Mouse (Mus musculus) stomach, embryonic 15.5 days (tissue): ENCODE results near the gene Gm10073. TPM values are rescaled to one million over a fixed set of nuclear protein-coding genes. Genes with fewer than 3 reads are reported as not detected.
A peak's percentile ranks its signal among the peaks of the same experiment; 100 is the strongest.
"Not testable (repeated sequence)": the region's sequence is repeated elsewhere in the genome, so short reads cannot be mapped to it uniquely, and the experiment has no call there.

Experiments used
- ATAC-seq: fragments of 200-750 bp; cut with Nextera tagmentation; 2 replicates; pipeline ENCODE4 v1.8.0; 2017; ENCODE audit warnings: low read depth, moderate number of reproducible peaks, moderate TSS enrichment; ENCODE audit not compliant: insufficient read depth, low FRiP score
- H3K27ac ChIP-seq: fragments of 300-500 bp; sonication (generic); 2 replicates; pipeline ENCODE4 v1.5.1; 2015; ENCODE audit warnings: mild to moderate bottlenecking, inconsistent platforms
- H3K27me3 ChIP-seq: fragments of 300-500 bp; sonication (generic); replicated peaks from 2 replicates; pipeline ENCODE4 v1.6.1; 2015; ENCODE audit warnings: inconsistent platforms
- H3K36me3 ChIP-seq: fragments of 300-500 bp; sonication (generic); 2 replicates; pipeline ENCODE4 v1.6.1; 2015; ENCODE audit warnings: inconsistent platforms
- H3K4me1 ChIP-seq: fragments of 300-500 bp; sonication (generic); 2 replicates; pipeline ENCODE4 v1.6.1; 2015; ENCODE audit warnings: inconsistent platforms
- H3K4me2 ChIP-seq: fragments of 300-500 bp; sonication (generic); 2 replicates; pipeline ENCODE4 v1.6.1; 2015; ENCODE audit warnings: mild to moderate bottlenecking, inconsistent platforms
- H3K4me3 ChIP-seq: fragments of 300-500 bp; sonication (generic); replicated peaks from 2 replicates; pipeline ENCODE4 v1.5.1; 2015; ENCODE audit warnings: inconsistent platforms
- H3K9ac ChIP-seq: fragments of 300-500 bp; sonication (generic); 2 replicates; pipeline ENCODE4 v1.6.1; 2015; ENCODE audit warnings: inconsistent platforms
- H3K9me3 ChIP-seq: fragments of 300-500 bp; sonication (generic); 2 replicates; pipeline ENCODE4 v1.6.1; 2016; ENCODE audit warnings: inconsistent platforms
- WGBS: fragments of 180-500 bp; shearing (Covaris S2); methylation state at CpG from one replicate; pipeline ENCODE4 v1.1.7; 2015; 5-methylcytosine and 5-hydroxymethylcytosine counted together
- polyA plus RNA-seq: library from polyadenylated mRNA; unstranded; fragments of >200 nt; fragmentation: Nextera tagmentation; extraction: Ambion mirVana; gene quantifications from 2 replicates; pipeline ENCODE4 v1.2.1, GENCODE M21; 2015

The Gm10073 gene
- polyA plus RNA-seq = 11.0 and 48.1 TPM in 2 replicates

DNA sequence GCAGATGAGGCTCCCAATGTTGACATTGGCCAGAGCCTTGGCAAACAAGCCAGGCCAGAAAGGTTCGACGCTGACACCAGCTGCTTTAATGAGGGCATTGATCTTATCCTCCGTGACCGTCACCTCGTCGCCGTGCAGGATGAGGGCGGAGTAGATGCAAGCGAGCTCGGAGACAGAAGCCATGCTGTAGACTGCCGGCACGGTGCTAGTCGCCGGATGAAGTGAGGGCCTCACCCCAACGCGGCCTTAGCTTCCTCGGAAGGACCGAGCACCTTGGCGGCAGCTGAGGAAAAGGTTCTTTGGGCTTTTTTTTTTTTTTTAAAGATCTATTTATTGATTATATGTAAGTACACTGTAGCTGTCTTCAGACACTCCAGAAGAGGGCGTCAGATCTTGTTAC, at the start of gene Gm10073:
TSS of gene Gm10073 (minus strand) at position 294 of the 400 bp plus-strand sequence.
- H3K27me3 ChIP-seq, H3K9me3 ChIP-seq, H3K9ac ChIP-seq, H3K36me3 ChIP-seq, ATAC-seq, H3K4me1 ChIP-seq, H3K4me3 ChIP-seq: not testable (repeated sequence)
- peak within 1 kb of the TSS; percentile 32 for H3K4me2 ChIP-seq
- WGBS = 26% methylated on average over 20 of the region's 20 CpGs
- H3K27ac ChIP-seq = peak within 1 kb of the TSS; percentile 85

DNA sequence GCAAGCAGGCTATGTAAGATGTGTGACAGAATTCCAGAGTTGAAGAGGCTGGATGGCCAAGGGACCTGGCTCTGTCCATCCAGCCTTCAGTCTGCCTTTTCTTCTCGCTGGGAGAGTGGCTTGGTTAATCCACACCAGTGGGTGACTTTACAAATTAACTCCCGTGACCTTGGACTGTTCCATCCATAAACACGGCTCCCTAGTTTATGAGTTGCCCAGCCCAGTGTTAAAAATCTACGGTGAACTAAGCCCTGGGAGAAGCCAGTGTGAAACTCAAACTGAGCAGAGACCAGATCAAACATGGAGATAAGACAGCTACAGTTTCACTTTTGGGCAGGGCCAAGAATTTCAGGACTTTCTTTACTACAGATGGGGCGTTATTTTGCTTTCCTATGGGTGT, 49.8 kb upstream of the Gm10073 start:
- 39% methylated on average over 5 of the region's 5 CpGs for WGBS
- Histone ChIP-seq H3K36me3 (no peaks in the 10 kb centered on the region), H3K4me1 (peaks cover 26% of the 10 kb centered on the region), H3K9me3 (no peaks in the 10 kb centered on the region), H3K27me3 (no peaks in the 10 kb centered on the region), H3K4me2 (no peak overlapping the region), H3K27ac (peak overlapping the region; percentile 80), H3K4me3 (no peak overlapping the region), H3K9ac (no peak overlapping the region)
- no peak for ATAC-seq

DNA sequence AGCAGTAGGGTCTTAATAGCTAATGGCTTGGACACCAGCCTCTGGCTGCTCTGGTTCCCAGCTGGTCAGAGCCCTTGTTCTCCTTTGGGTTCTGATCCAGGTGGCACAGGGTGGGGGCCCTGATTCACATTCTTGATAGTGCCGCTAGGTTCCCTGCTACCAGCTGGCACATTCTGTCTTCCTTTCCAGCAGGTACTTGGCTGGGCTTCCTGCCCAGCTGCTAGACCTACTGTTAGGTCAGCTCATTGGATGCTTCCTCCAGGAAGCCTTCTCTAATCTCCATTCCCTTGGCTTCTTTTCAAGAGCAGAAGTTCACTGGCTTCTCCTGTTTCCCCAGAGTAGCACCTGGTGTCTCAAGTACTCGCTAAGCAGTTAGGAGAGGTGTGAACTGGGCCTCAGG, 47.2 kb upstream of the Gm10073 start:
- WGBS = 58% methylated on average over 2 of the region's 2 CpGs
- H3K27me3 ChIP-seq = no peaks in the 10 kb centered on the region

DNA sequence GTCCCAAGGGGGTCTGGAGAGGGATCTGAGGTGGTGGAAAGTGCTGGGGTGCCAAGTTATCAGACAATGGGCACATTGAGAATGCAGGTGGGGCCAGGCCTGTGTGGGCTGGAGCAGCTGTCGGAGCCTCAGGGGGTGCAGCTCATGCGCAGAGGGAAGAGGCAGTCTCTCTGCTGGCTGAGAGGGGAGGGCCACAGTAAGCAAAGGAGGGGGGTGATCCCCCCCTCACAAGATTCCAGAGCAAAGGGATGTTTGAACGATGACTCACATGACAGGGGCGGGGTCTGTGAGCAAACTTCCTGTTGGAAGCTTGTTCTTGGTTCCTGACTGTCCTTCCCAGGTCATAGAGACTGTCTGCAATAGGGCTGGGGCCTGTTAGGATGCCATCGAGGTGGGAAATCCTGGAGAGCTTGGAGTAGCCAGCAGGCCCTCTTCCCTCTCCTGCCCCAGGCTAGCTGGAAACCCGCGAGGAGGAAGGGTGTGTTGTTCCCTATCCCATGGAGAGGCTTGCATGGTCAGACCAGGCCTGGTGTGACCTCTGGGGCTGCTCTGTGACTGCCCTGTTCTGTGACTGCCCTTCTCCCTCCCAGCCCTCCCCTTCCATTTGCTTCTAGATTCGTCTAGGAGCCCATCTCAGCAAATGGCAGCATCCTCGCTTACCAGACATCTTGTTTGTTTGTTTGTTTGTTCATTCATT, 46.4 kb upstream of the Gm10073 start:
- peak overlapping the region; percentile 77 for H3K27ac ChIP-seq
- H3K9ac ChIP-seq = no peak overlapping the region
- no peaks in the 10 kb centered on the region for H3K27me3 ChIP-seq
- no peak overlapping the region for H3K4me3 ChIP-seq
- H3K4me2 ChIP-seq = peak overlapping the region; percentile 29; the same call in 1 of the 2 replicates
- peaks cover 33% of the 10 kb centered on the region for H3K4me1 ChIP-seq
- WGBS = 42% methylated on average over 9 of the region's 9 CpGs
- no peaks in the 10 kb centered on the region for H3K36me3 ChIP-seq
- ATAC-seq = peak; percentile 75
- H3K9me3 ChIP-seq = no peaks in the 10 kb centered on the region

More for the DNA sequence above, 47.2 kb upstream of the Gm10073 start:
- no peak overlapping the region for H3K4me2 ChIP-seq
- no peak for ATAC-seq
- no peak overlapping the region for H3K9ac ChIP-seq
- H3K36me3 ChIP-seq = no peaks in the 10 kb centered on the region
- peak overlapping the region; percentile 57; the same call in 1 of the 2 replicates for H3K27ac ChIP-seq
- no peaks in the 10 kb centered on the region for H3K9me3 ChIP-seq
- peaks cover 29% of the 10 kb centered on the region for H3K4me1 ChIP-seq
- no peak overlapping the region for H3K4me3 ChIP-seq

DNA sequence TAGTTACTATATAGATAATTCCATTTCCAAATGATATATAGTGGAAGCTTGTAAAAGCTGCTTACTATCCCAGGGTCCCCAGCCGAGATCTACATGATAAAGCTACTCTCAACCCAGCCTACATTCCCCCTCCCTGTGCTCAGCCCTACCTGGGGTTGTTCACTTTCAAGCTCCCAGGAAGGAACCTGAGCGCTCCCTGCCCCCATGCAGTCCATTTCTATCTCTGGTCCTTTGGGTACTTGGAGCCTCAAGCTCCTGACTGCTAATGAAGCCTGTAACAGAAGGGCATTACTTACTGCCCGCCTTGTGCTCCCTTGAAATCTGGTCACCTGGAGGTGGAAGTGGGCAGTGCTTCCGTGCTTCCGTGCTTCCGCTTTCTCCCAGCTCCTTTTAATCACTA, 45.1 kb upstream of the Gm10073 start:
- no peaks in the 10 kb centered on the region for H3K27me3 ChIP-seq
- ATAC-seq = no peak
- WGBS = 68% methylated on average over 6 of the region's 6 CpGs
- peak overlapping the region; percentile 77; the same call in 1 of the 2 replicates for H3K27ac ChIP-seq
- H3K4me1 ChIP-seq = peaks cover 25% of the 10 kb centered on the region; the same call in 1 of the 2 replicates
- no peaks in the 10 kb centered on the region for H3K36me3 ChIP-seq
- H3K4me3 ChIP-seq = no peak overlapping the region
- H3K4me2 ChIP-seq = no peak overlapping the region
- no peaks in the 10 kb centered on the region for H3K9me3 ChIP-seq
- H3K9ac ChIP-seq = no peak overlapping the region

DNA sequence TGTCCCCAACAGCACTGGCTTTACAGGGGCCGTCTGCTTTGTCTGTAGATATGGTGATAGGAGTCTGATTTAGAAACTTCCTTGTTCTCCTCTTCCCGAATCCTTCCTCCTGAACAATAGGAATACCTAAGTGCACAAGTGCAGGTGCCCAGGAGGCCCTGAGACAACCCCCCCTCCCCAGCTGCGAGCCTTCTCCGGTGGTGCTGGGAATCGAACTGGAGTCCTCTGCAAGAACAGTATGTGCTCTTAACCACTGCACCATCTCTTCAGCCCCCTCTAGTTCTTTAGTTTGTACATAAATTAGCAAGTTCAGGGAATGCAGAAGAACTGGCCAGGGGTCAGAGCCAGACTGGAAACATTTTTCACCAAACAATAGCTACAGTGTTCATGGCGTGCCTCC, 44.6 kb upstream of the Gm10073 start:
- Histone ChIP-seq H3K9ac (no peak overlapping the region), H3K4me3 (no peak overlapping the region), H3K4me2 (no peak overlapping the region), H3K27ac (peak overlapping the region; percentile 81), H3K9me3 (no peaks in the 10 kb centered on the region), H3K27me3 (no peaks in the 10 kb centered on the region), H3K4me1 (peaks cover 25% of the 10 kb centered on the region; the same call in 1 of the 2 replicates), H3K36me3 (no peaks in the 10 kb centered on the region)
- no peak for ATAC-seq
- 75% methylated on average over 6 of the region's 6 CpGs for WGBS

DNA sequence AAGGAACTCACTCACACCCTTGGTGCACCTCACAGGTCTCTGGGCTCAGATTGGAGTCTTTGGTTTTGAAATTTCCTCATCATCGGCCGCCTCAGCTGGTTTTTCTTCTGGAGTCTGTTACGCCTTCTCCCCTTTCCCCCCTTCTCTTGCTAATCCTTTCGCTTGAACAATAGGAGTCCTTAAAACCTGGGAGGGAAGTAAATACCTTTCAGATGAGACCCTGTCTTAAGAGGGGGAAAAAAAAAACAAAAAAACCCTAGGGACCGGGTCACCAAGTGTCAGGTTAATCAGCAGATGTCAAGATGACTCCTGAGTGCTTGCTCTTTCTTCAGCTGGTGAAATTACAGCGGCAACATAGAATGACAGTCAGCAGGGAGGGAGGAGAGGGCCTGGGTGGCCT, 43.9 kb upstream of the Gm10073 start:
- WGBS = 43% methylated on average over 6 of the region's 6 CpGs
- Histone ChIP-seq H3K4me3 (no peak overlapping the region), H3K27ac (peak overlapping the region; percentile 81), H3K9ac (no peak overlapping the region), H3K9me3 (no peaks in the 10 kb centered on the region), H3K27me3 (no peaks in the 10 kb centered on the region), H3K4me2 (no peak overlapping the region), H3K4me1 (peaks cover 27% of the 10 kb centered on the region), H3K36me3 (no peaks in the 10 kb centered on the region)
- no peak for ATAC-seq

DNA sequence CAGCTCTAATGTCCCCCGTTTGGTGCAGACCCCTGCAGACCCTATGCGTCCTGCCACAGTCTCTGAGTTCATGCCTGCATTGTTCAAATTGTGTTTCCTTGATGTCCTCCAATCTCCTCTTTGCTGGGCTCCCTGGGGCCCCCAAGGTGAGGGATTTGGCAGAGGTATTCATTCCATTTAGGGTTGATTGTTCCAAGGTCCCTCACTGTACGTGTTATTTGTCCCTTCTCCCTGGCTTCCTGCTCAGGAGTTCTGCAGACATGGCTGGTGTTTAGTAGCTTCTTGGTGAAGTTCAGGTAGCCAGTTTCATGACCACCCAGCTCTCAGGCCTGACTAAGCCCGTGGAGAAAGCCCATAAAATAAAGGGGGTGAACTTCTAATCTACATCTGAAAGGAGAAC, 43.4 kb upstream of the Gm10073 start:
- H3K4me1 ChIP-seq = peaks cover 25% of the 10 kb centered on the region
- no peak for ATAC-seq
- no peak overlapping the region for H3K4me2 ChIP-seq

DNA sequence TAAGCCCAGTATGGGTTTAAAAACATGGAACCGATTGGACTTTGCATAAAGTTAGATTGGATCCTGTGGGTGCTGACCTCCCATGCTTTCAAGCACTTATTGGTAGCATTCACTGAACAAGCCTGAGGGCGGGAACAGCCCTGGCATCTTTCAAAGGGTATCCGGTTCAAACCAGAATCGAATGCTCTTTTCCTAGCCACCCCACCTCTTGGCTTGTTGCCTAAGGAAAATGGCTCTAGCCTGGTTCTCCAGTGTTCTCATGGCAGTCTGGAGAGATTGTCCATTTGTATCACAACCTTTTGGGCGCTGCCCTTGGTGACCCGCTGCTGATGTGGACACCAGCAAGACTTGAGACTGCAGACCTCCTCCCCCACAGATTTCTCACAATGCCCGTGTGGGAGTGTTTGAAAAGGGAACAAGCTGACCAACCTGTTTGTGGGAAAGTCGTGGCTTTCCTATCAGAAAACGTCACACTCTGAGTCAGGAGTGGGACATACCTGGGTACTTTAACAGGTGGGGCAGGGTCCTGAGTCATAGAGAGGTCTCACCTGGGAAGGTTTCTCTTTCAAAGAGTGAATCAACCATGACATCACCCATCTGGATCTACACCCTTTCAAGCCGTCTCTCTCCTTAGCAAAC, 42.5 kb upstream of the Gm10073 start:
- 0 out of 2 replicates have a peak overlapping the region, but pooled peaks have one; percentile 2 for H3K4me2 ChIP-seq
- no peaks in the 10 kb centered on the region for H3K27me3 ChIP-seq
- peak overlapping the region; percentile 81 for H3K27ac ChIP-seq
- ATAC-seq = peak; percentile 34; the same call in 1 of the 2 replicates
- no peak overlapping the region for H3K4me3 ChIP-seq
- no peaks in the 10 kb centered on the region for H3K36me3 ChIP-seq
- WGBS = 55% methylated on average over 10 of the region's 10 CpGs
- no peak overlapping the region for H3K9ac ChIP-seq
- H3K4me1 ChIP-seq = peaks cover 25% of the 10 kb centered on the region
- H3K9me3 ChIP-seq = no peaks in the 10 kb centered on the region

More for the DNA sequence above, 43.4 kb upstream of the Gm10073 start:
- no peaks in the 10 kb centered on the region for H3K27me3 ChIP-seq
- H3K27ac ChIP-seq = peak overlapping the region; percentile 81
- no peak overlapping the region for H3K9ac ChIP-seq
- 53% methylated on average over 4 of the region's 4 CpGs for WGBS
- no peak overlapping the region for H3K4me3 ChIP-seq
- no peaks in the 10 kb centered on the region for H3K36me3 ChIP-seq
- H3K9me3 ChIP-seq = no peaks in the 10 kb centered on the region

DNA sequence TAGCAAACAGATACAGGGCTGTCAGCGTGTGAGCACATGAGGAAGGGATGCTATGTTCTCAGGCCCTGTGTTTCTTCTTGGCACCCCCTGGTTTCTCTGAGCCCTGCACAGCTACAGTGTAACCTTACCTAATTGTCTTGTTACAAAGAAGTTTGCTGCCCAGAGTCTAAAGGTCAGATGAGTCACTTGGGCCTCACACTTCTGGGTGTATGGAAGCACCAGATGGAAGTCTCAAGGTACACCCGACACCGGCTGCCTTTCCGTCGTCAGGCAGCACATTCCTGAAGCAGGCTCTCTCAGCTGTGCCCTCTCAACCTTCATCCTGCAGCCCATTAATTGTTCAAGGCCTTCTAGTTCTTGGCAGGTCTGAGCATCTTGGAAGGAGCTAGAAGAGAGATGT, 41.4 kb upstream of the Gm10073 start:
- H3K27me3 ChIP-seq = no peaks in the 10 kb centered on the region
- no peak overlapping the region for H3K9ac ChIP-seq
- 32% methylated on average over 5 of the region's 5 CpGs for WGBS
- ATAC-seq = no peak
- no peaks in the 10 kb centered on the region for H3K36me3 ChIP-seq
- H3K9me3 ChIP-seq = no peaks in the 10 kb centered on the region
- H3K27ac ChIP-seq = peak overlapping the region; percentile 81
- H3K4me3 ChIP-seq = no peak overlapping the region
- H3K4me2 ChIP-seq = no peak overlapping the region
- peaks cover 16% of the 10 kb centered on the region; the same call in 1 of the 2 replicates for H3K4me1 ChIP-seq

DNA sequence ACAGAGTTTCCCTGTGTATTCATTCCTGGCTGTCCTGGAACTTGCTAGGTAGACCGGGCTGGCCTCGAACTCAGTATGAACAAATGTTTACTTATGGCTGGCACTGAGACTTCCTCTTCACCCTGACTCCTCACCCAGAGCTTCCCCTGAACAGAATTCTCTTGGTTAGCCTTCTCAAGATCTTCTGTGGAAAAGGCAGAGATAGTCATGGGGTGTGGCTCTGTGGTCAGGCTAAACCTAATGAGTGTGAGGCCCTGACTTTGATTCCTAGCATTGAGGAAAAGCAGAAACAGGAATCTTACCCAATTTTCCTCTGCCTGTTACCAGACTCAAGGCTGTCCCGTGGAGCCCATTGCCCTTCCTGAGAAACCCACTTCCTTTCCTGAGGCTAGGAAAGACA, 38.8 kb upstream of the Gm10073 start:
- 40% methylated on average over 3 of the region's 3 CpGs for WGBS
- Histone ChIP-seq H3K27ac (peak overlapping the region; percentile 85), H3K27me3 (no peaks in the 10 kb centered on the region), H3K4me1 (peaks cover 11% of the 10 kb centered on the region; the same call in 1 of the 2 replicates), H3K9ac (no peak overlapping the region), H3K4me2 (no peak overlapping the region), H3K4me3 (no peak overlapping the region), H3K9me3 (no peaks in the 10 kb centered on the region), H3K36me3 (no peaks in the 10 kb centered on the region)
- ATAC-seq = no peak

DNA sequence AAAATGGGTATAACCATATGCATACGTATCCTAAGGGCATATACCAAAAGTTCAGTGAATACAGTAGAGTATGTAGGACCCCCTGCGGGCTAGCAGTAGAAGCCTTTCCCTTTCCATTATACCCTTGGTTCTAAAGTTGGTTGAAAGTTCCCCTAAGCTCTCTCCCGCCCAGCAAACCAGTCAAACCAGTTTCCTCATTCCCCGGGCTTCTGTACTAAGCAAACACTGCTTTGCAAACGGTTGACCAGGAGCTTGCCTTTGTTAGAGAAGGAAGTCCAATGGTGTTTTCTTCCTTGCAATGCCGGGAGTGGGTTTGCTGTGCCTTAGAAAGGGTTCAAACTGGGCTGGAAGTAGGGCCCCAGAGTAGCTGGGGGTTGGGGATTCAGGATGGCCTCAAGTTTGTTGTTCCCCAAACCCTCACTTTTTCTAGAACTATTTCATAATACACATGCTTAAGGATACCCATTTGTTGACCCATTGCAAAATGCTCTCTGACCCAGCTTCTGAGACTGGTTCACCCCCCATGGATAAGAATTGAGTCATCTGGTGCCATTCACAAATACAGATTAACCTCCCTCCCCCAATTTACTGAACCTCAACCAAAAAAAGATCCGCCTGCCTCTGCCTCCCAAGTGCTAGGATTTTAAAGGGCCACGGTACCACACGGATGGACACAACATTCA, 37.8 kb upstream of the Gm10073 start:
- peak overlapping the region; percentile 85 for H3K27ac ChIP-seq
- 0 out of 2 replicates have a peak, but pooled peaks cover under 1% of the 10 kb centered on the region for H3K27me3 ChIP-seq
- H3K9me3 ChIP-seq = no peaks in the 10 kb centered on the region
- WGBS = 48% methylated on average over 9 of the region's 9 CpGs
- no peaks in the 10 kb centered on the region for H3K36me3 ChIP-seq
- peak; percentile 78 for ATAC-seq
- H3K4me3 ChIP-seq = no peak overlapping the region
- H3K9ac ChIP-seq = no peak overlapping the region
- peak overlapping the region; percentile 23; the same call in 1 of the 2 replicates for H3K4me2 ChIP-seq
- peaks cover 8% of the 10 kb centered on the region; the same call in 1 of the 2 replicates for H3K4me1 ChIP-seq
